Mouse (Mus musculus): ENCODE measurements around the gene Zic4.

Zic4 gene

GRCm38 (mm10) chr9:91364127-91364970, 2.1 kb downstream of the Zic4 start:
- no peak for DNase-seq

- no peak for DNase-seq
Observed at GRCm38 (mm10) chr9:91364971-91365501, 2.8 kb downstream of the Zic4 start.

GRCm38 (mm10) chr9:91365664-91366063, 3.5 kb downstream of the Zic4 start, which contains the start of gene Zic1:
Zic1 (minus strand) TSS chr9:91365810.
- no peak for DNase-seq

- DNase-seq: no peak
Observed at GRCm38 (mm10) chr9:91366226-91366998, 4.2 kb downstream of the Zic4 start.

DNA sequence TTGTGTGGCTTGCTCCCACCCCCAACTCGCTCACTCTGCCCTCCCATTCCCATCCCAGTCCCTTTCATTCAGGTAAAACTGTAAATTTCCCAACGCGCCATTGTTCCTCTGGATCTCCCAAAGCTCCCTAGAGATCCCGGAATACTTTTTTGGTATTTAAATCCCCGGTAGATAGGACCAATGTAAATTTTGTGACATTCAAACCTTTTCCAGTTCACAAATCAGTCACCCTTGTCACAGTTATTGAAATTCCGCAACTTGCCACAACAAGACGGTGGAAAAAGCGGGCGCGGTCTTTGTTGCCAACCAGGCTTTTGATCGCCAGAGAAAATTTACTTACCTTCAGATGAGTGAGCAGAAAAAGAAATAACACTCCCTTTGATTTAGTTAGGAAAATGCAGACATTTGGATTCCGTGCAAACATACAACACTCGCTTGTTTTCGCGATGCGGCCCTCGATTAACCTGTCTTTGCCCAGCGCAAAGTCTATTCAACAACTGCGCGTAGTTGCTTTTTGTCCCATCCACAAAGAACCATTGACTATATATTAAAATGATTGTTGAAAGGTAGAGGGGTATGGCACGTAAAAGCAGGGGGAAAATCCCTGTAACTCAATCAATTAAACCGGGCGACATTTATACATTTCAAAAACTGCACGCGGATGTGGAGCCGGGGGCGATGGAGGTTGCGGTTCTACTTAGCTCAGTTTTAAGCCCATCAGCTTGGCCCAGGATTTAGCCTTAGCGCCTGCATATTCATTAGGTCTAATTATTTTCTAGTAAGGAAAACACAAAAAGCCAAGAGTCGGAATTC, 5.0 kb downstream of the Zic4 start:
- DNase-seq: no peak

DNA sequence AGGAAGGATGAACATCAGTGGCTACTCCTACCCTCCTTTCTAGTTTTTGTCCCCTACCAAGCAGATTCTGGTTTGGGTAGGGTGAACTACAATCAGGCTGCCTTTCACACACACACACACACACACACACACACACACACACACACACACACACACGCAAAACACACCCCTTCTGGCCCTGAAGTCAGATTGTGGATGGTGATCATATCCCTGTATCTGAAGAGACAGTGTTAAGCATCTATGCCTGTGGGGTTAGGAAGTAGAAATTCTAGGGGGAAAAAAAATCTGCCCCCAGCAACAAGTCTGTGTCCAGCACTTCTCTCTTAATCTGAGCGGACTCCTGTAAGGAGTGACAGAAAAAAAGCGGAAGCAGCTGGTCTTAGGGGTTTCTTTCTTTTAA, 5.9 kb downstream of the Zic4 start:
- no peak for DNase-seq

DNA sequence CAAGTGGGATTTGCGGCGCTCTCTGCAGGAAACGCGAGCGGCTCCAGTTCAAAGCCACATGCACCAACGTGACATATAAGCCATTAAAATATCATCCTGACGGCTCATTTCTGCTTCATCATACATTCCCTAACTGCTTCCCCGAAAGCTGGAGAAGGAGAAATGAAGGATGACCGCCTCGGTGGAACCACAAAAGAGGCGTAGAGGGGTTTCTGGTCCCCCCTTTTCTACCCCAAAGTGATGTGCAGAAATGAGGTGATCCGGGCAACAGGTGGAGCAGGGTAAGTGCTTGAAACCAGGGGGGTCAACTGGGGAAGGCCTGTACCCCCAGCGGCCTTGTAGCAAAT, 6.7 kb downstream of the Zic4 start:
- DNase-seq: no peak

GRCm38 (mm10) chr9:91369293-91369991, 7.2 kb downstream of the Zic4 start:
- no peak for DNase-seq

DNA sequence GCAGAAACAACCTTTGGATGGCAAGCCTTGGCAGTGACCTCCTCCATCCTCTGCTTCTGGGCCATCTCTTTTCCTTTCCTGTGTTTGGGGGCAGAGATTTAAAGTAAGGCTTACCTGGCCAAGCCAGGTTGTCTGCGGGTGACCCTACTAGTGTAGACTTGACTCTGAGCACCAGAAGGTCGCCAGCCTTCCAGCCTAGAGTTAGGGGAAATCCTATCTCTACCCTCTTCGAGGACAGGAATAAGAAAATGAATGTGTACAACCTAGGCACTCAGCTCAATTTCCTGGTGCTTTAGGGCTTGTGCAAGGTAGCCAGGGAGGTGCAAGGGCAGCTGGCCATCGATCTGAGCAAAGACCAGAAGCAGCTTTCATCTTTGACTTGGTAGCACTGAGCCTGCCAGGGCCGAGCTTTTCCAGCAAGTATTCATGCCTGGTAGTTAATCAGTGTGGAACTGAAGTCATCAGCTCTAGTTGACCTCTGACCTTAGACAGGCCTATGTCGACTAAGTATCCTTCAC, 8.0 kb downstream of the Zic4 start:
- DNase-seq: no peak

GRCm38 (mm10) chr9:91371011-91371410, 8.8 kb downstream of the Zic4 start:
- no peak for DNase-seq

- DNase-seq: no peak
Observed at GRCm38 (mm10) chr9:91371608-91372007, 9.4 kb downstream of the Zic4 start.

GRCm38 (mm10) chr9:91373811-91374575, 11.8 kb downstream of the Zic4 start:
- no peak for DNase-seq

GRCm38 (mm10) chr9:91374665-91375064, 12.5 kb downstream of the Zic4 start:
- DNase-seq: no peak

DNA sequence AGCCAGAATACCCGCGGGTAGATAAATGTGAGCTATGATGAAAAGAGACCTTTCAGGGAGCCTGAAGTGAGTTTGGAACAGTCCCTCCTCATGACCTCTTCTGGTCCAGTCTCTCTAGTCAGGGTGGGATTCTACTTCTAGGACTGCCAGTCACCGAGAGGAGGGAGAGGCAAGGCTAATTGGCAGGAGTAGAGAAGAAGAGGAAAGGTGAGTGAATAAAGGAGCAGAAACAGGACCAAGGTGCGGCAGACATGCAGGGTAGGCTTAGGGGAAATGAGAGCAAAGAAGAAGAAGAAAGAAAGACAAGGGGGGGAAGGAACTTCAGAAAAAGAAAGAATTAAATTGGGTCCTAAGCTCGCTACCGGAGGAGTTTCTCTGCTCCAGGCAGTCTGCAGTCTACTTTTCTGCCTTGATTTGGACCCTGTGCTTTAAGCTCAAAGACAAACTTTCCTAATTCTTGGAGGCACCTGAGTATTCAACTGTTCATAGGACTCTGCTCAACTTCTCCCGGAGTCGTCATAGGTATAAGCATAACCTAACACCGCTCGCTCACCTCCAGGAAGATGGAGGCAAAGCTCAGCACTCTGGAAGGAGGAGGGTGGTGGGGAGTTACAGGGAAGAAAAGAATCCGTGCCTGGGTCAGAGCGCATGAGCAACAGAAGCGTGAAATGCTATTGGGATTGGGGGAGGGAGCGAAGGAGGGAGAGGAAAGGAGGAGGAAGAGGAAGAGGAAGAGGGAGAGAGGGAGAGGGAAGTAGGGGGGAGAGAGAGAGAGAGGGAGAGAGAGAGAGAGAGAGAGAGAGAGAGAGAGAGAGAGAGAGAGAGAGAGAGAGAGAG, 15.0 kb downstream of the Zic4 start:
- no peak for DNase-seq

- no peak for DNase-seq
Observed at GRCm38 (mm10) chr9:91377873-91378150, 15.6 kb downstream of the Zic4 start.

DNA sequence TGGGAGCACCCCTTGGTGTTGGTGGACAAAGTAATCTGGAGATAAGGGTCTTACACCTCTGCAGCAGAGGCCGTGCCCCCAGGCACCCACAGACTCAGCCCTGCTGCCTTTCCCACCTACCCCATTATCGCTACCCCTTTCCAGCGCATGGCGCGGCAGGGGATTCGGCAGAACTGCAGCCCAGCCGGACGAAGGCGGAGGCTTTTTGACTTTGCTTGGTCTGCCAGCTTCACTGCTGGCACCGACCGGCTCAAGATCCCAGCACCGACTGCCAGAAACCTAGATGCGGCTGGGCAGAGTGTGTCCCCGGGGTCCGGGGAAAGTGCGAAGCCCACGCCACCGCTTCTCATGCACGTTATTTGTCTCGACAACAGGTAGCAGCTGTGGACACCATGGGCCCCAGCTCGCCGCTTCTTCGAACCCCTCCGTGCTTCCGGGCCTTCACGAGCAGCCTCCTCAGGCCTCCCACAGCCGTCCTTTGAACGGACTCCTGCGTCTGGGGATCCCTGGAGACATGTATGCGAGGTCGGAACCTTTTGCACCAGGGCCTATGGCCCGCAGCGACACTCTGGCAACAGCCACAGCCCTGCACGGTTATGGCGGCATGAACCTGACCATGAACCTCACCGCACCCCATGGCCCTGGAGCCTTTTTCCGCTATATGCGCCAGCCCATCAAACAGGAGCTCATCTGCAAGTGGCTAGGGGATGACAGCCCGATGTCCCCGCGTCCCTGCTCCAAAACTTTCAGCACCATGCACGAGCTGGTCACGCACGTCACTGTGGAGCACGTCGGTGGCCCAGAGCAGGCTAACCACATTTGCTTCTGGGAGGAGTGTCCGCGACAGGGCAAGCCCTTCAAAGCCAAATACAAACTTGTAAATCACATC, 16.4 kb downstream of the Zic4 start:
- DNase-seq: no peak

DNA sequence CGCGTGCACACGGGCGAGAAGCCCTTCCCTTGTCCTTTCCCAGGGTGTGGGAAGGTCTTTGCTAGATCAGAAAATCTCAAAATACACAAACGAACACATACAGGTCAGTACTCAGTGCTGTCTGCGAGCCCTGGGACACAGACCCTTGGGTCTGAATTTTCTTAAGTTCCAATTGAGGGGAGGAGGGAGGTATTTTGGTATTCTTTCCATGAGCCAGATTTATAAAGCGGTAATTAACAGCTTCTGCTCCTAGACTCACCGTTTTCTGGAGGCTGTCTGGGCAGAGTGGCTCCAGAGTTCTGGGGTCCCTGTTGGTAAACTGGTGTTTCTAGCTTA, 17.1 kb downstream of the Zic4 start:
- DNase-seq: no peak

DNA sequence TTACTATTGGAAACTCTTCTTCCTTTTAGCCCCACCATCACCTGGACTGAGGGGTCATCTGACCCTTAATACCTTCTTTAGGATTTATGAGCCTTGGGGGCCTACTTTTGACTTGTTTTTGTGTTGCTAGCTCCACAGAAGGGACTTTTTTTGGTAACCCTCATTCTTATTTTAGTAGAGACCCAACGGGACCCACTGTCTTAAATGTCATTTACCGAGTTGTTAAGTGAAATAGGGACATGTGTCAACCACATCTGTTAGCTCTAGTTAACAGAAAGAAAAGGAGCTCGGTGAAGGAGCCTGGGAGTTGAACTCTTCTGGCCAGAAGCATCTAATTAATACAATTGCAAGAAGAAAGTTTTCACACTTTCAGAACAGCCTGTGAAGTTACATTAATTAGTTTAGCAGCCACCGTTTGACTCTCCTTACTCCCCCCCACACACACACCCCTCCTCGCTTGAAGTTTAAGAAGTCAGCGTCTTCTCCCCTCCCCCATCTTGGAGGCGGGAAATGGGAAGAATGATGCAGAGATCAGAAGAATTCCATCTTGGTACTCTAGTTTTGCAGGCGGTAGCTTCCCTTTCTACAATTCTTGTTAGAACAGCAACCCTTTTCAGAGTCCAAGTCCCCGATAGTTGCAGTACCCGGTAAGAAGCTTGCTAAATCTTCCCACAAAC, 17.7 kb downstream of the Zic4 start:
- no peak for DNase-seq

DNA sequence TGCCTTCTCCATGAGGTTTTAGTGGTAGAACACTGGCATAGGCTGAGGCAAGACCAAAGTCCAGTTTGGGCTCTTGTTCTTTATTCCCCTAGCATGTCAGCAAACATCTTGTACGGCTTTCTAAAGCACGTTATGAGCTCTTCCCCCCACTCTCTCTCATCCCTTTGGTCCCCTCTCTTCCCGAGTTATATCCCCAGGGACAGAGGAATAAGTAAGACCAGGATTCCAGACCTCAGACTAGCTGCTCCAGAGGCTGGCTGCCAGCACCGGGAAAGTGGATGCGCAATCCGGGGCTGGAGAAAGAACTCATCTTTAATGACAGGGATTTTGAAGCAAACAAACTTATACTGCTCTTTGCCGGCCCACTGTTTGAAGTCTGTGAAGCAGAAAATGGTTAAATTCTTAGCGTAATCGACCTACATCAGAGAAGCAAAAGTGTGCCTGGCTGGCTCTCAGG, 18.3 kb downstream of the Zic4 start:
- DNase-seq: no peak

Measured in liver (tissue).